Mouse (Mus musculus): ENCODE data around the gene Cdk17. TPM values are rescaled to one million over a fixed set of nuclear protein-coding genes. Genes with fewer than 3 reads are reported as not detected.

Gene Cdk17
- polyA plus RNA-seq, 1 experiment from 2014 or later, result 15.2 TPM

DNA sequence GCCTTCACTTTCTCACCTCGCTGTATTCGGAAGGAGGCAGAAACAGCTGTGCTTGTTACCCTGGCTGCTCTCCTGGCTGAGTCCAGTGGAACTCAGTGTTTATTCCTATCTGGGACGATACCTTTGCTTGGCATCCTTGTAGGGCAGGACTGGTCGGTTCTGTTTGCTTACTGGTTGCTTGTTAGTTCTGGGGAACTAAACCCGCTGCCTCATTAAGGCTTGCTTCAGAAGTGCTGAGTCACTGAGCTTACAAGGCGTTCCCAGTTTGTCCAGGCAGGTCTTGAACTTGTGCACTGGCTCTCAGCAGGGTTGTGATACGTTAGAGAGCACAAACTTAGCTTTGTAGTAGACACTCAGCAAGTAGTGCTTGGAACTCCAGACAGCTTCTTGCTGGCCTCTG lies 52.7 kb downstream of the Cdk17 start:
- H3K4me2 ChIP-seq, result no peak overlapping the region
- H3K9me3 ChIP-seq, result no peaks in the 10 kb centered on the region
- H3K27ac ChIP-seq, result no peak overlapping the region
- no peaks in the 10 kb centered on the region for H3K27me3 ChIP-seq
- 78% methylated on average over 7 of the region's 7 CpGs for WGBS
- no peak overlapping the region for H3K9ac ChIP-seq
- peaks cover 8% of the 10 kb centered on the region for H3K4me1 ChIP-seq
- peaks cover 45% of the 10 kb centered on the region for H3K36me3 ChIP-seq
- no peak for ATAC-seq (ENCODE audit: insufficient number of reproducible peaks, low FRiP score, low TSS enrichment, low read depth)
- H3K4me3 ChIP-seq, result no peak overlapping the region

GRCm38 (mm10) chr10:93214251-93214650 lies 53.6 kb downstream of the Cdk17 start:
- Histone ChIP-seq H3K9ac (no peak overlapping the region), H3K4me2 (no peak overlapping the region), H3K27me3 (no peaks in the 10 kb centered on the region), H3K36me3 (peaks cover 43% of the 10 kb centered on the region), H3K4me3 (no peak overlapping the region), H3K27ac (no peak overlapping the region), H3K4me1 (peaks cover 8% of the 10 kb centered on the region), H3K9me3 (no peaks in the 10 kb centered on the region)
- ATAC-seq (ENCODE audit: insufficient number of reproducible peaks, low FRiP score, low TSS enrichment, low read depth), result no peak
- WGBS, result 62% methylated on average over 4 of the region's 4 CpGs

DNA sequence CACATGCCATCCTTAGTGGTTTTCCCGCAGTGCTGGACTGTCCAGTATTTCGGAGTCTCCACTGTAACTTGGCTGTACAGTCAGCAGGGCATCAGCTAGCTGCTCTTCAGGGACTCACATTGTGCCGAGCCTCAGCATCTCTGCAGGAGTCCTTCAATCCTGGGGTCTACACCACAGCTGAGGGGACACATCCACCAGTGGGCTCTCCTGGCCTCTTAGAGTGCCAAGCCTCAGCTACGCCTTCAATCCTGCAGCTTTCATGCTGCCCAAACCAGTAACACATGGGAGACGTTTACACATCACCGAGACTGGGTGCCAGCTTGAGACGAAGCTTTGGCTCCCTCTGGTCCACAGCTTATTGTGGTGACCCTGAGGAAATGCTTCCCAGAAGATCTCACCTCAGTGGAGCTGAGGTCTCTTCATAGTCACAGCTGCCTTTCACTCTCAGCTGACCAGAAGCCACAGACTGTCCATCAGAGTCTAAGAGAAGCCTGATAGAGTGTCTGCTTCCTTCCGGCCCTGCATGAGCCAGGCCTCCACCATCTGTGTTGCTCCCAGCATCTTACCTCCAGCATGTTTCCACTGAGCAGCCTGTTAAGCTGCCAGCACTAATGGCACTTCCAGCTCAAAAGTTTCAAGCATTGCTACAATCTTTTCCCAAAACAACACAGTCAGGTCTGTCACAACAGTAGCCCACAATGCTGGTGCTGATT lies 54.5 kb downstream of the Cdk17 start:
- H3K9me3 ChIP-seq, result no peaks in the 10 kb centered on the region
- peaks cover 43% of the 10 kb centered on the region for H3K36me3 ChIP-seq
- H3K4me3 ChIP-seq, result no peak overlapping the region
- peaks cover 8% of the 10 kb centered on the region for H3K4me1 ChIP-seq
- no peak overlapping the region for H3K4me2 ChIP-seq
- WGBS, result 84% methylated on average over 8 of the region's 8 CpGs
- ATAC-seq (ENCODE audit: insufficient number of reproducible peaks, low FRiP score, low TSS enrichment, low read depth), result no peak
- no peak overlapping the region for H3K27ac ChIP-seq
- no peaks in the 10 kb centered on the region for H3K27me3 ChIP-seq
- H3K9ac ChIP-seq, result no peak overlapping the region

DNA sequence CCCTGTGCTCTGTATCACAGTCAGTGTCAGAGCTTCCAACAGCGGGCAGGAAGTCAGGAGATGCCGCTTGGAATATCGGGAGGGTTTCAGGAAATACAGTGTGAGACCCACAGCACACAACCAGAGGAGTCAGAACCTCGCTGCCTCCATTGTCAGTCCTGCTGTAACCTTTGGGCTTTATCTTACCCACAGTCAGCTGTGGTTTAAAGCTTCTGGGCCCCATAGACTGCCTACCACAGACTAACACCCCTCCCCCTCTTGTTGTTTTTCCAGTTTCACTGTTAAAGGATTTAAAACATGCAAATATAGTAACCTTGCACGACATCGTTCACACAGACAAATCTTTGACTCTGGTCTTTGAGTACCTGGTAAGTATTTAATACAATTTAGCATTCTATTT lies 65.1 kb downstream of the Cdk17 start:
- H3K27me3 ChIP-seq, result no peaks in the 10 kb centered on the region
- H3K4me1 ChIP-seq, result 0 out of 2 replicates have a peak, but pooled peaks cover 8% of the 10 kb centered on the region
- peaks cover 15% of the 10 kb centered on the region; the same call in 1 of the 2 replicates for H3K36me3 ChIP-seq
- H3K4me2 ChIP-seq, result no peak overlapping the region
- no peak for ATAC-seq (ENCODE audit: insufficient number of reproducible peaks, low FRiP score, low TSS enrichment, low read depth)
- 65% methylated on average over 6 of the region's 6 CpGs for WGBS
- H3K9me3 ChIP-seq, result no peaks in the 10 kb centered on the region
- H3K27ac ChIP-seq, result no peak overlapping the region
- no peak overlapping the region for H3K9ac ChIP-seq
- no peak overlapping the region for H3K4me3 ChIP-seq

DNA sequence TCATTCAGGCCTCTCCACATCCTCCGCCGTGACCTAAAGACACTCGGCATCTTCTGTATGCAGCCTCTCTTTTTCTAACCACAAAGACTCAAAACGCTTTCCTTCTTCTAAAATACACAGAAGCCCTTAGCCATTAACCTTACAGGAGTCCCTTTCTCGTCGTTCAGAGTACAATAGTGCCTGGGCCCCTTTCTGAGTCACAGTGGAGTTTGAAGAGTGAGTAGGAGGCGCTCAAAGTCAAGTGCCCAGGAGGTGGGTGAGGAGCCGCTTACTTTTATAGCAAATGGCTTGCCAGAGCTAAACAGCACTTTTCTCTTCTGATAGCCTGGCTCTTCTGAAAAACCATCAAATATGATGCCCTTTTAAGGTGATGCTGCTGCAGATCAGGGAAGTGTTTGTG lies 67.2 kb downstream of the Cdk17 start:
- Histone ChIP-seq H3K4me1 (0 out of 2 replicates have a peak, but pooled peaks cover 8% of the 10 kb centered on the region), H3K4me2 (no peak overlapping the region), H3K27ac (no peak overlapping the region), H3K4me3 (no peak overlapping the region), H3K27me3 (no peaks in the 10 kb centered on the region), H3K9me3 (no peaks in the 10 kb centered on the region), H3K36me3 (peaks cover 24% of the 10 kb centered on the region; the same call in 1 of the 2 replicates), H3K9ac (no peak overlapping the region)
- WGBS, result 67% methylated on average over 8 of the region's 8 CpGs
- no peak for ATAC-seq (ENCODE audit: insufficient number of reproducible peaks, low FRiP score, low TSS enrichment, low read depth)

DNA sequence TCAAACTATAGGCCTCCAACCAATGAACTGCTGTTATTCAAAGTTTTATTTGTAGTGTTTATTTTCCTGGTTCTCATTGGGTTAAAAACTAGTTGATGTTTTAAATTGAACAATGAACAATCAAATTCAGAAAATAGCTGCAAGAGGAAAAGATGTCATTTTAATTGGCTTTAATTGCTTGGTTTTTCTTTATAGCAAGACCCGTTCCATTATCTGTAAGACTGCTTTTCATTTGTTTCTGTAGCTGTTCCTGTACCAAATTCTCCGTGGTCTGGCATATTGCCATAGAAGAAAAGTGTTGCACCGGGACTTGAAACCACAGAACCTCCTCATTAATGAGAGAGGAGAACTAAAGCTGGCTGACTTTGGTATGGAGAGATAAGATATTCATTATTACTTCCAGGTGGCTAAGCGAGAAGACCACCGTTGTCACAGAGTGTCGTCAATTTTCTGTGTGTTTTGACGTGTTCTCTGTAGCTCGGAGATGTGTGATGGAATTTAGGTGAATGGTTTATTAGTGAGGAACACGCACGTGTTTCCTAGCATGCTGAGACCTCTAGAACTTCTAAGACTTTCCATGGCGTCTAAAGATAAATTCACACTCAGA lies 67.8 kb downstream of the Cdk17 start:
- Histone ChIP-seq H3K9me3 (no peaks in the 10 kb centered on the region), H3K4me2 (no peak overlapping the region), H3K27me3 (no peaks in the 10 kb centered on the region), H3K4me3 (no peak overlapping the region), H3K36me3 (peaks cover 28% of the 10 kb centered on the region), H3K27ac (no peak overlapping the region), H3K4me1 (0 out of 2 replicates have a peak, but pooled peaks cover 8% of the 10 kb centered on the region), H3K9ac (no peak overlapping the region)
- ATAC-seq (ENCODE audit: insufficient number of reproducible peaks, low FRiP score, low TSS enrichment, low read depth), result no peak
- WGBS, result 57% methylated on average over 11 of the region's 11 CpGs

GRCm38 (mm10) chr10:93231490-93231889 lies 70.8 kb downstream of the Cdk17 start:
- Histone ChIP-seq H3K4me1 (0 out of 2 replicates have a peak, but pooled peaks cover 4% of the 10 kb centered on the region), H3K9ac (no peak overlapping the region), H3K4me2 (no peak overlapping the region), H3K36me3 (peaks cover 47% of the 10 kb centered on the region), H3K27ac (no peak overlapping the region), H3K4me3 (no peak overlapping the region), H3K27me3 (no peaks in the 10 kb centered on the region), H3K9me3 (no peaks in the 10 kb centered on the region)
- 82% methylated on average over 4 of the region's 4 CpGs for WGBS
- no peak for ATAC-seq (ENCODE audit: insufficient number of reproducible peaks, low FRiP score, low TSS enrichment, low read depth)

DNA sequence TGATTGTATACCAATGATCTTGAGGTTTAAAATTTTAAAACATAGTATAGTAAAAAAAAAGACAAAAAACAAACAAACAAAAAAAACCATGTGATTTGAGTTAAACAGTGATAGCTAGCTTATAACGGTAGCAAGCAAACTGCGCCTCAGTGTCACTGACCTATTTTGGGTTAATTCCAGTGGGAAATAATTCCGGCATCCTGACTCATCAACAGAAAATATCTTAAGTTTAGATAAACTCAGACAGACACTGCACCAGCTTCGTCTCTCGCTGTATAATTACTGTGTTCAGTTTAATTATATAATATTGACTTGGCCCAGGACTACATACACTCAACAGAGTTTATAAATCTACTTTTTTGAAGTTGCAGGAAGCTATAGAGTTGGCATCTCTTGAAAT lies 71.2 kb downstream of the Cdk17 start:
- Histone ChIP-seq H3K27me3 (no peaks in the 10 kb centered on the region), H3K9ac (no peak overlapping the region), H3K4me1 (0 out of 2 replicates have a peak, but pooled peaks cover 4% of the 10 kb centered on the region), H3K4me3 (no peak overlapping the region), H3K4me2 (no peak overlapping the region), H3K27ac (no peak overlapping the region), H3K36me3 (peaks cover 45% of the 10 kb centered on the region), H3K9me3 (no peaks in the 10 kb centered on the region)
- 92% methylated on average over 5 of the region's 5 CpGs for WGBS
- no peak for ATAC-seq (ENCODE audit: insufficient number of reproducible peaks, low FRiP score, low TSS enrichment, low read depth)

DNA sequence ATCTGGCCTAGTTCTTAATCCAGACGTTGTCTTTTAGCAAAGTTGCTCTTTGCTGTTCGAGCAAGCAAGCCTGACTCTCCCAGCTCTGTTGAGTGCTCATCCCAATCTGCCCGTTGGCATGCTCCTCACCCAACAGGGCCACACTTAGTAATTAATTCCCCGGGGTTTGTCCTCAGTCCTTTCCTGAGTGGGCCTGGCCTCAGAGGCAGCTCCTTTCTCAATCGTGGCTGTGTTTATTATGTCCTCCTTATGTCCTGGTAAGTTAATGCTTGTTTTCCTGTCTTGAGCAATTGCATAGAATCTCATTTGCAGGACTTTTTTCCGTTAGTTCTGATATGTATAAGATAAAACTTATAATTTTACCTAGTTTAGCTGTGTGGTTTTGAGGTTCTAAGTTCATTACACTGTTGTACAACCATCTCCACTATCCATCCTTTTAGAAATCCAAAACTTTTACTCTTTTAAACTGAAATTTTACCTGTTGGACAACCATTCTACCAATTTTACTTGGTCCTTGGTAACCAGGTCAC lies 73.1 kb downstream of the Cdk17 start:
- no peaks in the 10 kb centered on the region for H3K4me1 ChIP-seq
- H3K27me3 ChIP-seq, result no peaks in the 10 kb centered on the region
- H3K9ac ChIP-seq, result no peak overlapping the region
- no peak overlapping the region for H3K4me3 ChIP-seq
- peaks cover 54% of the 10 kb centered on the region for H3K36me3 ChIP-seq
- ATAC-seq (ENCODE audit: insufficient number of reproducible peaks, low FRiP score, low TSS enrichment, low read depth), result no peak
- WGBS, result 81% methylated on average over 6 of the region's 6 CpGs
- H3K4me2 ChIP-seq, result no peak overlapping the region
- H3K9me3 ChIP-seq, result no peaks in the 10 kb centered on the region
- H3K27ac ChIP-seq, result no peak overlapping the region

- Histone ChIP-seq H3K4me3 (no peak overlapping the region), H3K4me1 (no peaks in the 10 kb centered on the region), H3K27ac (no peak overlapping the region), H3K9ac (no peak overlapping the region), H3K9me3 (no peaks in the 10 kb centered on the region), H3K4me2 (no peak overlapping the region), H3K27me3 (no peaks in the 10 kb centered on the region), H3K36me3 (peaks cover 62% of the 10 kb centered on the region)
- WGBS, result 92% methylated on average over 9 of the region's 9 CpGs
- ATAC-seq (ENCODE audit: insufficient number of reproducible peaks, low FRiP score, low TSS enrichment, low read depth), result no peak
Observed at GRCm38 (mm10) chr10:93234692-93235091, 74.0 kb downstream of the Cdk17 start.

DNA sequence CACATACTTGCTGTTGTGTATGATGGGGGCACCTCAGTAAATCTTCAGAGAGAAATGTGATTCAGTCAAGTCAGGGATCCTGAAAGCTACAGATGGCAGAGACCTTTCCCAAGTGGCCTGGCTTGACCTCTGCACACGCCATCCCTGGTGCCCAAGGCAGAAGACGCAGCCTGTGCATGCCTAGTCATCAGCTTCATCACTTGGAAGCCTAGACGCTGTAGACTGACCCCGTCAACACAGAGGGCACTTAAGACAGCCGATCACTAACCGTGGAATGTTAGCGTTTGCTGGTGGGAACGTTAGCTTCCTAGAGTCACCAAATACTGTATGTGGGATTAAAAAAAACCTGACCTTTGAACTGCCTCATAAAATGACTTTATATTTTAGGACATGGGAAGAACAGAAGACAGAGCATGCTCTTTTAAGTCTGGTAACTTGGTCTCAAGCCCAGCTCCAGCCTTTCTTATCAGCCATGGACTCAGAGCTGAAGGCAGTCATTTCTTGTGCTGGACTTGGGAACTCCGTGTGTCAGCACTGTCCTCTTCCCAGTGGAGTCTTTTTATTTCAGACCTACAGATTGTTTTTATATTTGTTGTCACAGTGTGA lies 78.6 kb downstream of the Cdk17 start:
- Histone ChIP-seq H3K9ac (no peak overlapping the region), H3K9me3 (no peaks in the 10 kb centered on the region), H3K4me2 (no peak overlapping the region), H3K27me3 (no peaks in the 10 kb centered on the region), H3K27ac (no peak overlapping the region), H3K4me3 (no peak overlapping the region), H3K4me1 (no peaks in the 10 kb centered on the region), H3K36me3 (peaks cover 57% of the 10 kb centered on the region)
- WGBS, result 78% methylated on average over 9 of the region's 9 CpGs
- no peak for ATAC-seq (ENCODE audit: insufficient number of reproducible peaks, low FRiP score, low TSS enrichment, low read depth)

DNA sequence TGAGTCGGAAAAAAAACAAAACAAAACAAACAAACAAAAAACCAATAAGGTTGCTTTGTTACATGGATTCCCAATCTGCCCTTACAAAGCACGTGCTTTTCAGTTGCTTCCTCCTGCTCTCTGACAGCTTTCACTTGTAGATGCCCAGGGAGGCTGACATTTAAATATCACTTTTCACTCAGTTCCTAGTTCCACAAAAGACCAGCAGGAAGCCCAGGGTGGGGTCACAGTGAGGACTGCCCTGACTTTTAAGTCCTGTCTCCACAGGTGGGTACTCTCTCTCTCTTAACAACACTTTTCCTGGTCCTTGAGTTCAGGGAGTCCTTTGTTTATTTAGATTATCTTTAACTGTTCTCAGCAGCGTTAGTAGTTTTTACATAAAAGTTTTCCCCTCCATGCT lies 81.5 kb downstream of the Cdk17 start:
- H3K4me1 ChIP-seq, result peaks cover under 1% of the 10 kb centered on the region
- WGBS, result 33% methylated on average over 3 of the region's 3 CpGs
- H3K36me3 ChIP-seq, result peaks cover 38% of the 10 kb centered on the region
- H3K27me3 ChIP-seq, result no peaks in the 10 kb centered on the region
- no peak overlapping the region for H3K9ac ChIP-seq
- H3K4me2 ChIP-seq, result no peak overlapping the region
- ATAC-seq (ENCODE audit: insufficient number of reproducible peaks, low FRiP score, low TSS enrichment, low read depth), result no peak
- H3K27ac ChIP-seq, result no peak overlapping the region
- H3K4me3 ChIP-seq, result no peak overlapping the region
- H3K9me3 ChIP-seq, result no peaks in the 10 kb centered on the region

All from limb, embryonic 15.5 days (tissue).